Mouse (Mus musculus) stomach, embryonic 16.5 days (tissue): ENCODE results near the gene Cd164. TPM values are rescaled to one million over a fixed set of nuclear protein-coding genes. Genes with fewer than 3 reads are reported as not detected.

Experiments used
- ATAC-seq: fragments of 200-750 bp; cut with Nextera tagmentation; 2 replicates; pipeline ENCODE4 v1.8.0; 2017; ENCODE audit warnings: moderate number of reproducible peaks, moderate TSS enrichment; ENCODE audit not compliant: insufficient read depth, low FRiP score
- H3K27ac ChIP-seq: fragments of 300-500 bp; sonication (generic); 2 replicates; pipeline ENCODE4 v1.5.1; 2014; ENCODE audit warnings: low read length
- H3K27me3 ChIP-seq: fragments of 300-500 bp; sonication (generic); 2 replicates; pipeline ENCODE4 v1.6.1; 2014; ENCODE audit warnings: low read length, control low read depth, mixed read lengths; ENCODE audit not compliant: control insufficient read depth, insufficient read depth
- H3K36me3 ChIP-seq: fragments of 300-500 bp; sonication (generic); 2 replicates; pipeline ENCODE4 v1.6.1; 2014; ENCODE audit warnings: low read length; ENCODE audit not compliant: control insufficient read depth, insufficient read depth
- H3K4me1 ChIP-seq: fragments of 300-500 bp; sonication (generic); 2 replicates; pipeline ENCODE4 v1.6.1; 2014; ENCODE audit warnings: low read length, control low read depth, mixed read lengths; ENCODE audit not compliant: control insufficient read depth, insufficient read depth
- H3K4me2 ChIP-seq: fragments of 300-500 bp; sonication (generic); 2 replicates; pipeline ENCODE4 v1.6.1; 2014; ENCODE audit warnings: low read depth, low read length, mixed read lengths
- H3K4me3 ChIP-seq: fragments of 300-500 bp; sonication (generic); replicated peaks from 2 replicates; pipeline ENCODE4 v1.5.1; 2014; ENCODE audit warnings: mild to moderate bottlenecking, low read length
- H3K9ac ChIP-seq: fragments of 300-500 bp; sonication (generic); 2 replicates; pipeline ENCODE4 v1.6.1; 2014; ENCODE audit warnings: low read length
- H3K9me3 ChIP-seq: fragments of 300-500 bp; sonication (generic); replicated peaks from 2 replicates; pipeline ENCODE4 v1.6.1; 2016; ENCODE audit warnings: low read length, control low read depth; ENCODE audit not compliant: control insufficient read depth
- WGBS: fragments of 180-500 bp; shearing (Covaris S2); extraction: QIAGEN DNeasy Blood & Tissue Kit; methylation state at CpG from one replicate; pipeline ENCODE4 v1.1.7; 2014; 5-methylcytosine and 5-hydroxymethylcytosine counted together
- polyA plus RNA-seq: library from polyadenylated mRNA; unstranded; fragments of >200 nt; fragmentation: Nextera tagmentation; extraction: Ambion mirVana; gene quantifications from 2 replicates; pipeline ENCODE4 v1.2.1, GENCODE M21; 2015

Cd164 gene
- polyA plus RNA-seq, 1 experiment from 2014 or later: 181 TPM

- Histone ChIP-seq H3K27me3 (no peaks in the 10 kb centered on the region), H3K9me3 (no peaks in the 10 kb centered on the region), H3K9ac (no peak overlapping the region), H3K4me3 (no peak overlapping the region), H3K4me1 (peaks cover 9% of the 10 kb centered on the region), H3K36me3 (no peaks in the 10 kb centered on the region), H3K27ac (no peak overlapping the region), H3K4me2 (no peak overlapping the region)
- 0 out of 2 replicates have a peak, but pooled peaks have one; percentile 42 for ATAC-seq
- 68% methylated on average over 4 of the region's 4 CpGs for WGBS
Measured at GRCm38 (mm10) chr10:41572274-41572673, 53.1 kb downstream of the Cd164 start.

- Histone ChIP-seq H3K27ac (no peak overlapping the region; the same call in 1 of the 2 replicates), H3K9ac (peak overlapping the region; percentile 46; the same call in 1 of the 2 replicates)
Measured at GRCm38 (mm10) chr10:41573190-41573589, 54.0 kb downstream of the Cd164 start.

GRCm38 (mm10) chr10:41575451-41576327 lies 56.5 kb downstream of the Cd164 start:
- H3K9me3 ChIP-seq: no peaks in the 10 kb centered on the region
- no peak overlapping the region for H3K4me2 ChIP-seq
- H3K36me3 ChIP-seq: no peaks in the 10 kb centered on the region
- no peak overlapping the region for H3K27ac ChIP-seq
- WGBS: 64% methylated on average over 8 of the region's 8 CpGs
- H3K4me1 ChIP-seq: peaks cover 9% of the 10 kb centered on the region
- H3K4me3 ChIP-seq: no peak overlapping the region
- H3K27me3 ChIP-seq: no peaks in the 10 kb centered on the region
- no peak for ATAC-seq
- H3K9ac ChIP-seq: no peak overlapping the region

More at GRCm38 (mm10) chr10:41573190-41573589, 54.0 kb downstream of the Cd164 start:
- Histone ChIP-seq H3K4me3 (no peak overlapping the region), H3K4me1 (peaks cover 9% of the 10 kb centered on the region), H3K36me3 (no peaks in the 10 kb centered on the region), H3K9me3 (no peaks in the 10 kb centered on the region), H3K27me3 (no peaks in the 10 kb centered on the region), H3K4me2 (no peak overlapping the region)
- 8% methylated on average over 6 of the region's 6 CpGs for WGBS
- ATAC-seq: peak; percentile 33

GRCm38 (mm10) chr10:41576328-41576833 lies 57.2 kb downstream of the Cd164 start:
- no peak overlapping the region for H3K9ac ChIP-seq
- ATAC-seq: no peak
- no peaks in the 10 kb centered on the region for H3K27me3 ChIP-seq
- H3K4me3 ChIP-seq: no peak overlapping the region
- H3K36me3 ChIP-seq: no peaks in the 10 kb centered on the region
- no peak overlapping the region for H3K27ac ChIP-seq
- H3K4me2 ChIP-seq: no peak overlapping the region
- H3K4me1 ChIP-seq: peaks cover 9% of the 10 kb centered on the region
- H3K9me3 ChIP-seq: no peaks in the 10 kb centered on the region
- WGBS: 80% methylated on average over 7 of the region's 7 CpGs

- WGBS: 68% methylated on average over 1 of the region's 1 CpGs
- no peak overlapping the region for H3K4me2 ChIP-seq
- H3K4me1 ChIP-seq: peaks cover 7% of the 10 kb centered on the region
- no peak overlapping the region for H3K9ac ChIP-seq
- no peaks in the 10 kb centered on the region for H3K27me3 ChIP-seq
- H3K36me3 ChIP-seq: no peaks in the 10 kb centered on the region
- H3K4me3 ChIP-seq: no peak overlapping the region
- no peaks in the 10 kb centered on the region for H3K9me3 ChIP-seq
- no peak overlapping the region for H3K27ac ChIP-seq
- ATAC-seq: no peak
Measured at GRCm38 (mm10) chr10:41578541-41578940, 59.3 kb downstream of the Cd164 start.

GRCm38 (mm10) chr10:41580441-41580840 lies 61.2 kb downstream of the Cd164 start:
- Histone ChIP-seq H3K4me3 (no peak overlapping the region), H3K9me3 (no peaks in the 10 kb centered on the region), H3K36me3 (no peaks in the 10 kb centered on the region), H3K4me1 (peaks cover 7% of the 10 kb centered on the region; the same call in 1 of the 2 replicates), H3K27ac (no peak overlapping the region), H3K4me2 (no peak overlapping the region), H3K27me3 (no peaks in the 10 kb centered on the region), H3K9ac (no peak overlapping the region)
- ATAC-seq: no peak
- 61% methylated on average over 4 of the region's 4 CpGs for WGBS

Other genes with a start within 250 kb of the Cd164 start
- gene Fig4, start 216.2 kb upstream of the Cd164 start, polyA plus RNA-seq: 14.9 and 15.4 TPM in 2 replicates
- gene Ak9, start 215.4 kb upstream of the Cd164 start, polyA plus RNA-seq: not detected in 2 replicates
- gene Zbtb24, start 69.0 kb upstream of the Cd164 start, polyA plus RNA-seq: 16.2 TPM in 2 replicates
- gene Mical1, start 43.1 kb upstream of the Cd164 start, polyA plus RNA-seq: 35.7 and 36.5 TPM in 2 replicates
- gene Smpd2, start 29.0 kb upstream of the Cd164 start, polyA plus RNA-seq: 55.9 and 58.8 TPM in 2 replicates
- 1.1 and 1.6 TPM in 2 replicates for gene Ppil6, start 29.0 kb upstream of the Cd164 start, polyA plus RNA-seq
- gene Ccdc162, start 197.2 kb downstream of the Cd164 start, polyA plus RNA-seq: 0.90 and 1.0 TPM in 2 replicates